Mouse (Mus musculus) adipocyte (in vitro differentiated cells): ENCODE measurements around the gene Kirrel2.
"Not testable (repeated sequence)": the region's sequence is repeated elsewhere in the genome, so short reads cannot be mapped to it uniquely, and the experiment has no call there.

Experiments
- DNase-seq: peaks from one replicate; pipeline ENCODE4 v3.0.0-alpha.2; 2016; ENCODE audit warnings: low spot score

Kirrel2 gene

DNA sequence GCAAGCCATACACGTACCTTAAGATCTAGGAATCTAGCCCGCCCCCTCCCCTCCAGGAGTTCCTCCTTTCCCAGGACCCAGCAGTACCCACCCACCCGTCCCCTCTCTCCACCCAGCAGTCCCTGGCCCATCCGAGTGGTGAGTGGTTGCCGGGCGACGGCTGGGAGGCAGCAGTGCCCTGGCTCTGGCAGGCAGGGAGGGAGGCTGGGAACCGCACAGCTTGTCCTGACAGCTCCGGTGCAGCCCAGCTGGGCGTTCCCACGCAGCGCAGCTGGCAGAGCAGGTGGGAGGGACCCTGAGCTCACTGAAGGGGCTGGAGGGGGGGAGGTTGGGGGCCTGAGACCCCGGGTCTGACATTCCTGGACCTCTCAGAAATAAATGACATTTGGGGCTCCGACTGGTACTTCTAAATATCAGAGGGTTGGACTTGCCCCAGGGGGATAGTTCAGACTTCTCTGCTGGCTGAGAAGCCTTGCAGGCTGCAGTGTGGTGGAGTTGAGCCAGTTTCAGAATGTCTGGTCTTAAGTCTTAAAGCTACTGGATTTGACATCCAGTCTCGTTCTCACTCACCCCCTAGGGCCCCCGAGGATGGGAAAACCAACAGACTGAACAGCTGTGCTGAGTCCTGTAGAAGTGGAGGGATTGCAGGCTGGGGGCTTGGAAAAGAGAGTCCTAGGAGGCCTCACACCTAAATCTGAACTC lies at the start of gene Kirrel2, which contains the start of gene Nphs1:
Gene Kirrel2, minus strand, starts transcription at position 62 of the 702 bp plus-strand sequence.
Gene Nphs1, plus strand, starts transcription at position 687 of the 702 bp plus-strand sequence.
- no peak for DNase-seq

DNA sequence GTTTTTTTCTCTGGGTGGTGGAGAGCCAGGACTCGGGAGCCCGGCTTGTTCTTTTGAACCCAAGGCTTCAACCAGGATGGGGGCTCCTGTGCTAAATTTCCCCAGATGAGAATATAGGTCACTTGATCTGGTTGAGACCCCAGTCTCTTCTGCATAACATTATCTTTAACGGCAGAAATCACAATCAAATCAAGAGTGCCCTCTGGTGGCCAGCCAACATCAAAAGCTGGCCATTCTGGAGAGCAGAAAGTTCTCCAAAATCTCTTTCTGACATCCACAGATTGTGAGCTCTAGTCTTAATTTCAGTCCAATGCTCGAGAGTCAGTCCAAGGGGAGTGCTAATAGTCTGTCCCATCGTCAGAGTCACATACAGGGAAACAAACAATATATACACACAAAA lies 43.7 kb upstream of the Kirrel2 start:
- not testable (repeated sequence) for DNase-seq

DNA sequence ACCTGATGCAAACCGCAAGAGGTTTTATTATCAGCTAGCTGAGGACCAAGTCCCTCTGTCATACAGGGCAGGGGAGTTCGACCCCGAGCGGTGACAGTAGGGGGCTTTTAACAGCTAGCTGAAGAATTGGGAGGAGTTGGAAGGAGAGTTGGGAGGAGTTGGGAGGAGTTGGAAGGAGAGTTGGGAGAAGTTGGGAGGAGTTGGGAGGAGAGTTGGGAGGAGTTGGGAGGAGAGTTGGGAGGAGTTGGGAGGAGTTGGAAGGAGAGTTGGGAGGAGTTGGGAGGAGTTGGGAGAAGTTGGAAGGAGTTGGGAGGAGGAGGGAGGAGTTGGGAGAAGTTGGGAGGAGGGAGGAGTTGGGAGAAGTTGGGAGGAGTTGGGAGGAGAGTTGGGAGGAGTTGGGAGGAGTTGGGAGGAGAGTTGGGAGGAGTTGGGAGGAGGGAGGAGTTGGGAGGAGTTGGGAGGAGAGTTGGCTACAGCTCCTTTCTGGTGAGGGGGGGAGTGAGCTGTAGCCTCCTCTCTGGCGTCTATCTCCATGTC lies 38.1 kb upstream of the Kirrel2 start:
- not testable (repeated sequence) for DNase-seq

DNA sequence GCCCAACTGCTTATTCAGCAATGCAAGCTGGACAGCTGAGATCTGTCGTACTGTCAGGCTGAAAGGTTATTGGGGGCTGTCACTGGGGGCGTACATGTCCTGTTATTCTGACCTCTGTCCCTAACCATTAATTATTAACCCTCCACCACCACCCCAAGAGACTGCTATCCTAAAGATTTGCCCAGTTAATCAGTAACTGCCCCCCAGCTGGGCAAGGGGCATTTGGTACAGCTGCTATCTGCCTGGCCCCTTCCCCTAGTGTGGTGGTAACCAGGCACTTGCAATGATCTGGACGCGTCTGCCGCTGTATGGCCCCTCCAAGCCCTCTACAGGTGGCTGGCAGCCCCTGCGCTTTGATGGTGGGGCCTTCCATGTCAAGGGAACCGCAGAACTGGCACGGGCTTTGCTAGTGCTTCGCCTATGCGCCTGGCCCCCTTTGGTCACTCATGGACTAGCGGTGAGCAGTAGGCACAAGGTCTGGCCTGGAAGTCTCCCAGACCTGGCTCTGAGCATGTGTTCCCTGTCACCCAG lies 36.0 kb upstream of the Kirrel2 start, which contains the start of gene Prodh2:
Gene Prodh2, plus strand, starts transcription at position 222 of the 531 bp plus-strand sequence.
- DNase-seq = no peak

DNA sequence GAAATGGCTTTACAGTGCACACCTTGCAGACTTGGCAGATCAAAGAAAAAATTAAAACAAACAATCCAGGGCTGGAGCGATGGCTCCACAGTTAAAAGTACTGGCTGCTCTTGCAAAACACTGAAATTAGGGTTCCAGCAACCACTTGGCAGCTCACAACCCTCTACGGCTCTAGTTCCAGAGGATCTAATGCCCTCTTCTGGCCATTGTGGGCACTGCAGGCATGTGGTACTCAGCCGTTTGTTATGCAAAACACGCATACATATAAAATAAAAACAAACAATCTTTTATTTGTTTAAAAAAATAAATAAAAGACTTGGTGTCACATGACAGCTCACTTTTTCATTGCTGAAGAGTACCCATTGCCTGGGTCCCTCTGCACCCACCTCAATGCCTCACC lies 35.3 kb upstream of the Kirrel2 start:
- peak; percentile 68 for DNase-seq

DNA sequence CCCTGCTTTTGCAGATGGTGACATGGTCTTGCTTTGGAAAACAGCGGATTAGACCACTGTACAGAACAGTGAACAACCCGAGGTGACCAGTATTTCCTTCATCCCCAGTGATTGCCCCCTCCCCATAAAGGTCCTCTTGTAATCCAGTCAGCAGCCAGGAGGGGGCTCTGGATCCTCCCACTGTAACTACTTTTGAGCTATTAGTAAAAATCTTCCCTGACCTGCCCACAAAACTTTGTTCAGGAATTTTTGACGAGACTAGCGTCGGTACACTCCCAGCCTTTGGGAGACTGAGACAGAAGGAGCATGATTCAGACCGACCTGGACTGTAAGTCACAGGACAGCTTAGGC lies 33.4 kb upstream of the Kirrel2 start:
- DNase-seq = no peak

DNA sequence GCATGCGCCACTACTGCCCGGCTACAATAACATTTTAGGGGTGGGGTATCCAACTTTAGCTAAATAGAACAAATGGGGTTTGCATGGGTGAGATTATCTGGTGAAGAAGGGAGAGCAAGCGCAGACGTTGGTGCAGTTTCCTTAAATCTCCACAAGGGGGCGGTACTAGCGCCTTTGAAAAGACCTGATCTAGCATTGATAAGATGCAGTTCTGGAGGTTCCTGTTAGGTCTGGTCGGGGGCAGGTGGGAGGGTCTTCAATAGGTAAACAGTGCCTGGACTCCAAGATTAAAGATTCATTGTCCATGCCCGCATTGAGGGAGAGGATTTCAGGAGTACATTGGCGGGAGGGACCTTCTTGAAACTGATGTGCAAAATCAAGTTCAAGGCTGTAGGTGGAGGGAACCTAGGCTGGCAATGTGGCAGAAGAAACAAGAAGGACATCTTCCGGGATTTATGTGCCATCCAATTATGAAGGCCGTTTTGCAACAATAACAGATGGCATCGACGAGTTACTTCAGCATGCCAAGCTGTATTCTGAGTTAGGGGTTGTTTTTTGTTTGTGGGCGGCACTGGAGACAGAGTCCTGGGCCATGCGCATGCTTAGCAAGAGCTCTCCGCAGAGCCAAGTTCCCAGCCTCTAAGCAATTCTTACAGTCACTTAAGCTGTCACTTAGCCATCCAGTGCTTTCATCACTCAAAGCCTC lies 32.9 kb upstream of the Kirrel2 start:
- peak; percentile 43 for DNase-seq

DNA sequence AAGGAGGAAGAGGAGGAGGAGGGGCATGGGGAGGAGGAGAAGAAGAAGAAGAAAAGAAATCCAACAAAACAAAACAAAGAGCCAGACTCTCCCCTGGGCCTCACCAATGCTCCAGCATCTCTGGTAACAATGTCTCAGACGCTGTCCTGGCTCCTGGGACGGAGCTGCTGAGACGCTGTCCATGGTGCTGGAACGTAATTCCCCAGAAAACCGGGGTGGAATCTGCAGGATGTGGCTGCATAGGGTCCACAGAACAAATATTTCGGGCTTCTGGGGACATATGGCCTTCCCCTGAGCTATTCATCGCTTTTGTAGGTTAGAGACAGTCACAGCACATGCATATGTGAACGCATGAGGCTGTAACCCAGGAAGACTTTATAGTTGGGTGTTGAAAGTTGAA lies 26.8 kb upstream of the Kirrel2 start:
- peak; percentile 43 for DNase-seq

DNA sequence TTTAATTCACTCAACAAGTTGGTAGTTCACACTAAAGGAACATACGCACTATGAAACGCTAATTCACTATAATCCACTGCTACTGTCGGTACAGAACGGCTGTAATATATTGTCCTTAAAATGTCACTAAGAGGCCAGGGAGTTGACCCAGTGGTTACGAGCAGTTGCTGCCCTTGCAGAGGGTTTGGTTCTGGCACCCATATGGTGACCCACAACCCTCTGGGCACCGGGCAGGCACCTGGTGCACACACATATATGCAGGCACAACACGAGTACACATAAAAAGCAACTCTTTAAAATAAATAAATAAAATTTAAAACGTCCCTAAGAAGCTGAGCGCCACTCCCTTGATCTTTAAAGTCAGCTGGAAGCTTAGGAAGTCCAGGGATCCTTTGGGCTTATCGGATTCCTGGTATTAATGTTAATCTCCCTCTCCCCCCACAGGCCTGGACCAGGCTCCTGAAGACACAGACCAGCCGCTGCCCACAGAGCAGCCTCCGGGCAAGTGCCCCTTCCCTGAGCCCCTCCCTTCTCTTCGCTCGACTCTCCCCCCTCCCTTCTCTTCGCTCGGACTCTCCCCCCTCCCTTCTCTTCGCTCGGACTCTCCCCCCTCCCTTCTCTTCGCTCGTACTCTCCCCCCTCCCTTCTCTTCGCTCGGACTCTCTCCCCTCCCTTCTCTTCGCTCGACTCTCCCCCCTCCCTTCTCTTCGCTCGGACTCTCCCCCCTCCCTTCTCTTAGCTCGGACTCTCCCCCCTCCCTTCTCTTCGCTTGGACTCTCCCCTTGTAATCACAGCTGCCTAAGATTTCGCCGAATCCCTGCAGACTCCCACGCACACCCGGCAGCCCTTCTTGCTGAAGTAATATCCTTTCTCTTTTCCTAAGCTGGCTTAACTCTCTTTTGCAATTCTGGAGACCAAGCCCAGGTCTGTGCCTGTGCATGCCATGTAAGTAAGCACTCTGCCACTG lies 20.2 kb upstream of the Kirrel2 start:
- no peak for DNase-seq

DNA sequence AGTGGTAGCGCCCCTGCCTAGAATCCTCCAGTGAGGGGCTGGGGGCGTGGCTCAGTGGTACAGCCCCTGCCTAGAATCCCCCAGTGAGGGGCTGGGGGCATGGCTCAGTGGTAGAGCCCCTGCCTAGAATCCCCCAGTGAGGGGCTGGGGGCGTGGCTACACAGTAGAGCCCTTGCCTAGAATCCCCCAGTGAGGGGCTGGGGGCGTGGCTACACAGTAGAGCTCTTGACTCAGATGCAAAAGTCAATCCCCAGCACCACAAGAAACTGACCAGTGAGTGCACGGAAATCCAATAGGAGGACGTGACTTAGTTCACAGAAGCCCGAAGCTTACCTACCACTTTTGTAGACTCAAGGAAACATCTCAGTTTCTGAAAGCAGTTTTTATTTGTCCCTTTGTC lies 18.6 kb upstream of the Kirrel2 start:
- DNase-seq = not testable (repeated sequence)

DNA sequence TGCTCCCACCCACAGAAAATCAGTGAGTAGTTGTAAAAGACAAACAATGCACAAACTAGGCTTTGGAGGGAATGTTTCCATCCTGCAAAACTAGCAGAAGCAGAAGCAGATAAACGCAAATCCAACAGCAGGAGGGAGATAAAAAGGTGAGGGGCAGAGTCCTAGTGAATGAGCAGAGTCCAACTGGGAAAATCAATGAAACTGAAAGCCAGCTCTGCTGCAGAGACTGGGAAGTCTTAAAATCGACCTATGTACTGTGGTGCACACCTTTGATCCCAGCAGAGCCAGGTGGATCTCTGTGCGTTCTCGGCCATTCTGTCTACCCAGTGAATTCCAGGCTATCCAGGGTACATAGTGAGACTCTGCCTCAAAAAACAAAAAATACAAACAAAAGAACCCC lies 17.5 kb upstream of the Kirrel2 start:
- no peak for DNase-seq

DNA sequence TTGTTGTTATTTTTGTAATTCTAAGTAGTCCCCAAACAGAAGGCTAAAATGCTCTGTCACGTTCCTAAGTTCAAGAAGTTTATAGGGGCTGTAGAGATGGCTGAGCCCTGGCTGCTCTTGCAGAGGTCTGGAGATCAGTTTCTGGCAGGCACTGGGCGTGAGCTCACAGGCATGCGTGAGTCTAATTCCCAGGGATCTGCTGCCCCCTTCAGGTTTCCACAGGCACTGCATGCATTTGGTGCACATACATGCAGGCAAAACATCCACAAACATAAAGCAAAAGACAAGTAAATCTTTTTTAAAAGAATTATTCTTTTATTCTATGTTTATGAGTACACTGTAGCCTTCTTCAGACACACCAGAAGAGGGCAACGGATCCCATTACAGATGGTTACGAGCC lies 14.9 kb upstream of the Kirrel2 start:
- DNase-seq = no peak

DNA sequence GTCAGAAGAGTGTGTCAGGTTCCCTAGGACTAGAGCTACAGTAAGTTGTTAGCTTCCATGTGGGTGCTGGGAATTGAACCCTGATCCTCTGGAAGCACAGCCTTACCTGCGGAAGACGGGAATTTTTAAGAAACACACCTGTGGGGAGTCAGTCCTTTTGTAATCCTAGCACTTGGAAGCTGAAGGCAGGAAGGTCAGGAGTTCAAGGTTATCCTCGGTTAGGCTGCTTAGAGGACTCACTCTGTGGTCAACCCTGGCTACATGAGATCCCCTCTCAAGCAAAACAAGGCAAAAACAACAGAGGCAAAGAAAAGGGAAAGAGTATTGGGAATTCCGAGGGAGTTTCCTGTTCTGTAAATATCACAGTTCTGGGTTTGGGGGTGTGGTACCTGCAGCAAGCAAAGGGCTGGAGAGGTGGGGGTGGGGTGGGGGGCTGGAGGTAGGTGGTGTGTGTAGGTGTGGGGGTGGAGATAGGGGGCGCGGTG lies 7.4 kb upstream of the Kirrel2 start:
- no peak for DNase-seq

DNA sequence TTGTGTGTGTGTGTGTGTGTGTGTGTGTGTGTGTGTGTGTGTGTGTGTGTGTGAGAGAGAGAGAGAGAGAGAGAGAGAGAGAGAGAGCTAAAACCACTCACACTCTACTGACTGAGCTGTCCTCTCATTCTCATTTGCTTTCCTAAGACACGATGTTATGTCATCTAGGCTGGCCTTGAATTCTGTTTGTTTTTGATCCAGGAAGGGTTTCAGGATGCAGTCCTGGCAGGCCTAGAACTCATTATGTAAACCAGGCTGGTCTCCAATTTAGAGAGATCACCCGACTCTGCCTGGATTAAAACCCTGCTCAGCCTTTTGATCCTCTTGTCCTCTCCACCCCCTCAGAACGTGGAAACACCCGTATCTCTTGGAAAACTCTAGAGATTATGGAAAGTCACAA lies 6.5 kb upstream of the Kirrel2 start:
- peak; percentile 3 for DNase-seq

DNA sequence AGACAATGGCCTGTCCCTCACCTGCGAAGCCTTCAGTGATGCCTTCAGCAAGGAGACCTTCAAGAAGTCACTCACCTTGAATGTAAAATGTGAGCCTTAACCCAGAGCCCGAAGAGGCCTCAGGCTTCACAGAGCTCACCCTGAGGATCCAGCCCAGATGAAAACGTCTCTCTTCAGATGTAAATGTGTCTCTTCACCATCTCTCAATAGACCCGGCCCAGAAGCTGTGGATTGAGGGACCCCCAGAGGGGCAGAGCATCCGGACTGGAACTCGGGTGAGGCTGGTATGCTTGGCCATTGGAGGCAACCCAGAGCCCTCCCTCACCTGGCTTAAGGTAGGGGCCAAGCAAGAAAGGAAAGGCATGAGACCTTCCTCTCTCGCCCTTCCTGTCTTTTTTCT lies 6.1 kb upstream of the Kirrel2 start:
- DNase-seq = no peak

DNA sequence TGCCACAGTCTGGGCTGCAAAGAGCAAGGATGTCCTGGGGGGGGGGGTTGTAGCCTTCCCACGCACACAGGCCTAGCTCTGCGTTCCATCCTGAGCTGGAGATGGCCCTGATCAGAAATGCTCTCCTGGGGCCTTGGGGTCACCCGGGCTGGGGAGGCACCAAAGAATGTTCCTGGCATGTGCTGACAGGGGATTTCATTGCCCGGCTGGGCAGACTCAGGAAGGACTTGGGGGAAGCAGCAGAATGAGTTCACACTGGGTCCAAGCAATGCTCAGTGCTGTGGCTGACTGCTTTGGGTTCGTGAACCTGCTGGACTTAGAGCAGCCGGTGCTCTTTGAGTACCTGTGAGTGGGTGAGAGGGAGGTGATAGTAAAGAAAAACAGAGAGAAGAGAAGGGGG lies 2.0 kb upstream of the Kirrel2 start:
- no peak for DNase-seq

DNA sequence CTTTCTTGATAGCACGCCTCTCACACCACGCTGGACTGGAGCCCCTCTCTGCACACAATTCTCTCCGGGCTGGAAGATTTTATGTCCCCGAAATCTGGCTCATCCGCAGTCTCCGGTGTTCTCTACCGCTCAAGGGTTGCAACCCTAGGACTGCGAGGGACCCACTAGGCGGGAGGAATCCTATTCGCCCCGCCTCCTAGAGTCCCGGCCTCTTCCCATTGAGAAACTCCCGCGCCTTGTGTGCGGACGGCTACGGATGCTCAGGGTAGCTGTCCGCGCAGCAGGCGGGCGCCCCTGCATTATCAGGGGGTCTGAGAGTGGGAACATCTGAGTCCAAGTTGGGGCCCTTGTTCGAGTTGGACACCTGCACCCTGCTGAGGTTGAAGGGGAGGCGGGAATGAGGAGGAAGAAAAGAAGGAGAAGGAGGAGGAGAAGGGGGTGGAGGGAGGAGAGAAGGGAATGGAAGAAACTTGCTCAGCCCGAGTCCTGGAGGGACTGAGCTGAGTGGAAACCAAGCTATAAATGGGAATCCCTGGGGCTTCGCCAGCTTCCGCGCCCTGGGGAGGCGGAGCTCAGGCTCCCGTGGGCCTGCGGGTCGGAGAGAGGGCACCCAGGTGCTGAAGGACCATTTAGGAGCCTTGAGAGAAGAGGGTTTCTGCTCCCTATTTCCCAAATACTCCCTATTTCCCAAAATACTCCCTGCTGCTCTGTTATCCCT lies 420 bp downstream of the Kirrel2 start:
- no peak for DNase-seq

DNA sequence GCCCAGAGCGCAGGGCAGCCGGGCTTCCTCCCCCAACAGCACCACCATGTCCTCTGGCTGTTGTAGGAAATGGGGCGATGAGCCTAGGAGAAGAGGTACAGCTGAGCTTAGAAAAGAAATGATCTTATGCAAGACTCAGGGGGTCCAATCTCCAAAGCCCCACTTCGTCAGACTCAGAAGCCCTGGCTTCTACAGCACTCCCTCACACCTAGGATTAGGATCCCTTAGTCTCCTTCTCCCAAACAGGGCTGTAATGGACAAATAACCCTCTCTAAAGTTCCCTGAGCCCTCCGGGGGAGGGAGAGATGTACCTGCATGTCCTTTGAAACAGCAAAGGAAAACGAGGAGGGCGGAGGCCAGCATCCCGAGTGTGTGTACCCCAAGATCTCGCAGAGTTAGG lies 1.0 kb downstream of the Kirrel2 start:
- DNase-seq = no peak

DNA sequence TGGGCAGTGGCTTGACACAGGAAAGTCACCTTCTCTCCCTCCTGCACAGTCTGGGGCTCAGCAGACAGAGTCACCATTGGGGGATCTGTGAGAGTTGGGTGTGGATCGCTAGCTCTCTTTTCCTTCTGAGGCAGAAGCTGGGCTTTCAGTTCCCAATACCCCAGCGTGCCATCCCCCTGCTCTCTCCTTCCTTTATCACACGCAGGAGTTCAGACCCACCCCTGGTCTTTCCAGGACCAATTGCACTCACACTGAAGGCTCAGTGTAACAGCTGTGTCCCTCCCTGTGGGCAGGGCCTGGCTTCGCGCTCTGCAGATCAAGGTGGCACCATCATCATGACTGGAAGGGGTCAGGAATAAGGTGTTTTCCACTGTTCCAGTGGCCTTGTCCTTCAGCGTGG lies 3.2 kb downstream of the Kirrel2 start:
- DNase-seq = no peak

DNA sequence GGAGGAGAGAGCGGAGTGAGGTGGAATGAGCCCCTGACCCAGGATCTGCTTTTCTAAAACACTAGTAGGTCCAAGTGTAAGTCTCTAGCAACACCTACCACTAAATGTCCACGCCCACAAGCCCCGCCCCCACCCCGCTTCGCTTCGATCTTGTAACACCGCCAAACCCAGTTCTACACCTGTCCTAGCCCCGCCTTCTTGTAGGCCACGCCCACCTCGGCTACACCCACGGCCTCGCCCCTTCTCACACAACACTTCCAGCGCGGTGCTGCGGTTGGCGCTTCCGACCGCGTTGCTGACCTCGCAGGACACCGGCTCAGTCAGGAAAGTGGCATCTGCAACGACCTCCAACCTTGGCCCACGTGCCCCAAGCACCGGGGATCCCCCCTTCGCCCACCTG lies 3.7 kb downstream of the Kirrel2 start:
- no peak for DNase-seq

DNA sequence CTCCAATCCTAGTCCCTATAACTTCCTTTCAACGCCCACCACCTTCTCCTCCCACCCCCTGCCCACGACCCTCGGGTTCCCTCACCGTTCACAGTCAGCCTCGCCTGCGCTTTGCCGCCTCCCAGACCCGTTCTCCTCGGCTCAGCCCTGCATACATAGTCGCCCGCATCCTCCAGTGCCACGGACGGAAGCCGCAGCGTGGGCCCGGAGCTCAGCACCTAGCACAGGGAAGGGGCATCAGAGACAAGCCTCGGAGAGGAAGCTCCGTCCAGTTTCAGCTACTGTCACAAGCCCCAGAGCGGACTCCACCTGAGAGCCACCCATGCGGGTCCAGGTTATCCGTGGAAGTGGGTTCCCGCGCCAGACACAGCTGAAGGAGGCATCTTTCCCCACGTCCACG lies 4.2 kb downstream of the Kirrel2 start:
- DNase-seq = no peak
